Mouse (Mus musculus): Measurements from ENCODE around the gene Pxmp4. TPM values are rescaled to one million over a fixed set of nuclear protein-coding genes. Genes with fewer than 3 reads are reported as not detected.

Gene Pxmp4
- 9.3 and 12.4 TPM in 2 replicates for polyA plus RNA-seq (2016; fragmentation: Nextera tagmentation; extraction: Ambion mirVana)

DNA sequence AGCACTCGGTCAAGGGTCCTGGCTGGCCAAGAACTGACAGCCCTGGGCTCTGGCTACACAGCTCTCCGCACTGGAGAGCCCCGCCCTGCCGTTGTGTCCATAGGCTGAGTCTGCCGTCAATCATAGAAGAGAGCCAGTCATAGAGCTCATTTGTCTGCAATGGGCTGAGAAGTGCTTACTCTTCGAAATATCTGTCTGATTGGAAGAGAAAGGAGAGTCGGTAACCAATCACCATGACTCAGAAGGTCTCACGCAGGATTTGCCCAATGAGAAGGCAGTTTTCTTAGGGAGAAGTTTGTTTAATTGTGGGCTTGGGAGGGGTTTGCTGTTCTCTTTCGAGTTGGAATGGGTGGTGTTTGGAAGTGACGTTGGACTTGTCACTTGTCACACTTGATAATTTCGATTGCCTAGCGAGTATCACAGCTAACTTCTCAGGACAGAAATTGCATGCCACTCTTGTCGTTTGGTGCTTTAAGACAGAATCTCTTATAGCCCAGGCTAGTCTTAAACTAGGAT is at the start of gene Pxmp4:
TSS of gene Pxmp4 (minus strand) at position 71 of the 516 bp plus-strand sequence.
- peak within 1 kb of the TSS; percentile 87 for H3K27ac ChIP-seq
- peak within 1 kb of the TSS; percentile 77 for H3K4me3 ChIP-seq
- no peaks in the 10 kb centered on the region for H3K9me3 ChIP-seq
- H3K4me1 ChIP-seq: peaks cover 16% of the 10 kb centered on the region
- 1% methylated on average over 13 of the region's 13 CpGs for WGBS
- no peaks in the 10 kb centered on the region for H3K36me3 ChIP-seq (replicated peaks)
- DNase-seq (ENCODE audit: extremely low spot score, low spot score): peak; percentile 90
- H3K27me3 ChIP-seq (ENCODE audit: poor library complexity, severe bottlenecking): peaks cover 4% of the 10 kb centered on the region

DNA sequence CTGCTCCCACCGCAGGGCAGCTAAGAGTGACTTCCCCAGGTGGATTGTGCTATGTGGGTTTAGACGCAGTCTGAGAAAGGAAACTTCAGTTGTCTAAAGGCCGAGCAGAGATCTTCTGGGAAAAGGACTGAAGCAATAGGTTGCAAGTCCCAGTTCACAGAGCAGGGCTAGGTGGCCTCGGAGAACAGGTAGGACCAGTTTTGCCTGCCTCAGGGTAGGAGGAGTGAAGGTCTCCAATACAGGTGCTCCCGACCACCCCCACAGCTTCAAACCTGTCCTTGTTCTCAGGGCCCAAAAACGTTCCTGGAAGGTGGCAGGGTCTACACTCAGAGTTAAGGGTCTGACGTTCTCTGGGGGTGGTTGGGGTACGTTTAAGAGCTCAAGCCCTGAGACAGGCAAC is 47.9 kb upstream of the Pxmp4 start, which contains the start of gene Chmp4b:
TSS of gene Chmp4b (plus strand) at position 343 of the 400 bp plus-strand sequence.
- DNase-seq (ENCODE audit: extremely low spot score, low spot score): no peak
- H3K27ac ChIP-seq: peak within 1 kb of the TSS; percentile 51; the same call in 1 of the 2 replicates

DNA sequence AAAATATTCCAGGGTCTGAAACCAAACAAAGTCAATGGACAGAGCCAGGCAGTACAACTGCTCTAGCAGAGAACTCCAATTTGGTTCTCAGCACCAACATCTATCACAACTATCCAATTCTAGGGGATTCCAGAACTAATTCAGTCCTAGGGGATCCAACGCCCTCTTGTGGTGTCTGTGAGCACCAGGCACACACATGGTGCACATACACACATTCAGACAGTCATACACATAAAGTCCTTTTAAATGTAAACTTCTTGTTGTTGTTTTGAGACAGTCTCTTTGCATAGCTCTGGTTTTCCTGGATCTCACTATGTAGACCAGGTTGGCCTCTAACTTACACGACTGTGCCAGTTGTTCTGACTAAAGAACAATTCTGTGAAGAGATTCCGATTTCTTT is 46.9 kb upstream of the Pxmp4 start:
- peak overlapping the region; percentile 51; the same call in 1 of the 2 replicates for H3K27ac ChIP-seq
- 87% methylated on average over 3 of the region's 3 CpGs for WGBS
- H3K4me1 ChIP-seq: peaks cover 11% of the 10 kb centered on the region

More for the DNA sequence above, 47.9 kb upstream of the Pxmp4 start, which contains the start of gene Chmp4b:
- no peak within 1 kb of the TSS for H3K4me3 ChIP-seq
- H3K4me1 ChIP-seq: peaks cover 14% of the 10 kb centered on the region
- H3K9me3 ChIP-seq: no peaks in the 10 kb centered on the region
- no peaks in the 10 kb centered on the region for H3K27me3 ChIP-seq (ENCODE audit: poor library complexity, severe bottlenecking)
- WGBS: 55% methylated on average over 8 of the region's 8 CpGs
- peaks cover 6% of the 10 kb centered on the region; the same call in 1 of the 2 replicates for H3K36me3 ChIP-seq (replicated peaks)

DNA sequence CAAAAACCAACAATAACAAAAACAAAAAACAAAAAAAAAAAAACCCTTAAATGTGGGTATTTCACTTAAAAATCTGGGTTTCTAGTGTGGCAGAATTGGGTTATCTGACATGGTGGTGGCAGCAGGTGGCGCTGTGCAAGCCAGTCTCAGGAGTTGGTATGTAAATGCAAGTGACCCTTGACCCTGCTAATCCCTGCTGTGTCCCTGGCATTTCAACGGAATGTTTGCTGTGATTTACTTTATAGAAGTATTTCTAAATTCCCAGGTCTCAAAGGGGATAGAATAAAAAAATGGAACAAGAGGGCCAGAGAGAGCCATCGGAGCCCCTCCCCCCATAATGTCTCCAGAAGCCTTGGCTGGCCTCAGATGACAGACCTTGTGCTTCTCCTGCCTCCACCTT is 44.6 kb upstream of the Pxmp4 start:
- 31% methylated on average over 3 of the region's 3 CpGs for WGBS
- Histone ChIP-seq H3K36me3 (replicated peaks) (peaks cover 34% of the 10 kb centered on the region), H3K27ac (peak overlapping the region; percentile 40), H3K27me3 (ENCODE audit: poor library complexity, severe bottlenecking) (no peaks in the 10 kb centered on the region), H3K9me3 (no peaks in the 10 kb centered on the region), H3K4me3 (no peak overlapping the region), H3K4me1 (peaks cover 11% of the 10 kb centered on the region)
- DNase-seq (ENCODE audit: extremely low spot score, low spot score): peak; percentile 44

More for the DNA sequence above, 46.9 kb upstream of the Pxmp4 start:
- Histone ChIP-seq H3K36me3 (replicated peaks) (peaks cover 13% of the 10 kb centered on the region), H3K9me3 (no peaks in the 10 kb centered on the region), H3K4me3 (no peak overlapping the region), H3K27me3 (ENCODE audit: poor library complexity, severe bottlenecking) (no peaks in the 10 kb centered on the region)
- DNase-seq (ENCODE audit: extremely low spot score, low spot score): no peak

DNA sequence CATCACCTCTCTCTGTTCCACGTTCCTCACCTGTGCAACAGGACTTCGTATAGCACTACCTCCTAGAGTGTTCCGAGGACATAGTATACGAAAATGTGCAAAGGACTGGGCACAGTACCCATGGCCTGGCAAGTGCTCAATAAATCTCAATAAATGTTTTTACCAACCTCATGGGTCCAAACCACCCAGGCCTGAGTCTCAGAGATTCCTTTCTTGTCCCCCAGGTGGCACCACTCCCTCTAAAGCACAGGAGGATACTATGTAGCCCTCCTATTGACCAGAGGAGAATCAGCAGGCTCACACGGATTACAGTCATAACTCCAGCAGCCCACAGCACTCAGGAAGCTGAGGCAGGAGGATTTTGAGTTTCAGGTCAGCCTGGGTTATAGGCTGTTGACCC is 43.1 kb upstream of the Pxmp4 start:
- Histone ChIP-seq H3K4me1 (peaks cover 11% of the 10 kb centered on the region), H3K36me3 (replicated peaks) (peaks cover 47% of the 10 kb centered on the region), H3K9me3 (no peaks in the 10 kb centered on the region), H3K27ac (no peak overlapping the region), H3K27me3 (ENCODE audit: poor library complexity, severe bottlenecking) (no peaks in the 10 kb centered on the region), H3K4me3 (no peak overlapping the region)
- WGBS: 86% methylated on average over 5 of the region's 5 CpGs
- no peak for DNase-seq (ENCODE audit: extremely low spot score, low spot score)

DNA sequence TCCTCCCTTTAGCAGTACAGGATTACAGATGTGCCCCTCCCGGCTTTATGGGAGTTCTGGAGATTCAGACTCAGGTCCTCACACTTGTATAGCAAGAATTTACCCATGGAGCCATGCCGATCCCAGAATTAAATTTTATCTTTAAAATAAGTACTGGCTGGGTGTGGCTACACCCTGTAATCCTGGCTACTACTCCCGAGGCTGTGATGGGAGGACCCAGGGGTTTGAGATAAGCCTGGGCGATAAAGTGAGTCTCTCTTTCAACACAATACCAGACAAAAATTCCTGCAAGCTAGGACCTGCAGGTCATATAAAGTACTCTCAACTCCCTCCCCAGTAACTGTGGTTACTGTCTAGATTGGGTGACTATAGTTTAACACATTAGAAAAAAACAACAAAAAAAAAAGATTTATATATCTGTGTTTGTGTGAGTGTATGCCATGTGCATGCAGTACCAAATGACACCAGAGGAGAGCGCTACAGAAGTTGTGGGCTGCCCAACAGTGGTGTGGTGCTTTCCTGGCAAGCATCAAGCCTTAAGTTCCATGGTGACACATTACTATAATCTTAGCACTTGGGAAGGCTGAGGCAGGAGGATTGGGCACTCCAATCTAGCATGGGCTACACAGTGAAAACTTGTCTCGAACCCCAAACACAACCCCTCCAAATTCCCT is 39.3 kb upstream of the Pxmp4 start:
- Histone ChIP-seq H3K4me1 (no peaks in the 10 kb centered on the region), H3K36me3 (replicated peaks) (peaks cover 75% of the 10 kb centered on the region), H3K9me3 (peaks cover 8% of the 10 kb centered on the region), H3K27me3 (ENCODE audit: poor library complexity, severe bottlenecking) (no peaks in the 10 kb centered on the region), H3K4me3 (no peak overlapping the region), H3K27ac (no peak overlapping the region)
- DNase-seq (ENCODE audit: extremely low spot score, low spot score): no peak
- WGBS: 88% methylated on average over 6 of the region's 6 CpGs

DNA sequence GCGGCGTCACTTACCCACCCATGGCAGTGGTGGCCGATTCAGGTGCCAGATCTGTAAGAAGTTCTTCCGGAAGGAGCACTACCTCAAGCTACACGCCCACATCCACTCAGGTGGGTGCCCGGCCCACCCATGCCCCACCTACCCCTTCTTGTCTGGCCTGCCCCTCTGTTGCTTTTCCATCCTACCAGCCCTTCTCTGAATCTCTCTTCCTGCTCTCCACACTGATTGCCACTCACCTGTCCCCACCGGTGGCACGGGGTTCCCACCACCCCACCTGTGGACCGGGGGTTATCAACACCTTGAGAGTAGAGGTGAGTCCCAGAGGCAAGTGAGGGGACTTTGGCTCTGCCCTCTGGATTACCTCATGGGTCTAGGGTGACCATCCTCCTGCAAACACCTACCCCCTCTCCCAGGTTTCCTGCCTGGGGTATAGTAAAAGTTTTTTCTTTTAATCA is 38.5 kb upstream of the Pxmp4 start:
- Histone ChIP-seq H3K4me3 (no peak overlapping the region), H3K4me1 (no peaks in the 10 kb centered on the region), H3K27ac (no peak overlapping the region), H3K9me3 (peaks cover 9% of the 10 kb centered on the region), H3K36me3 (replicated peaks) (peaks cover 83% of the 10 kb centered on the region), H3K27me3 (ENCODE audit: poor library complexity, severe bottlenecking) (no peaks in the 10 kb centered on the region)
- no peak for DNase-seq (ENCODE audit: extremely low spot score, low spot score)
- WGBS: 94% methylated on average over 9 of the region's 9 CpGs

DNA sequence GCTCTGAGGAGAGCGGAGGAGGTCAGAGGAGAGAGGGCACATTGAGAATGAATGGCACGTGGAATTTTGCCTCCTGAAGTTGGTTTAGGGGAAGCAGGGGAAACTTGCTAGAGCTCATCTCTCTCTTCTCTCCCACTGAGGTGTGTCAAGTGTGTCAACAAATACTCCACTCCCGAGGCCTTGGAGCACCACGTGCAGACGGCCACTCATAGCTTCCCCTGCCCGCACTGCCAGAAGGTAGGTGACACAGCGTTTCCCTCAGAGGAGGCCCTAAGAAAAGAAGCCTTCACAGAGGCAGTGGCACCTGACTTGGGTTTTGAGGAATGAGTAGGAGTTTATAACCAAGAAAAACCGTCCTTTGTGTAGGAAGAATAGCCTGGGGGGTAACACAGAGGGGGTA is 37.7 kb upstream of the Pxmp4 start:
- whole genome bisulfite sequencing: 83% methylated on average over 8 of the region's 8 CpGs
- H3K9me3 ChIP-seq: peaks cover 9% of the 10 kb centered on the region
- no peaks in the 10 kb centered on the region for H3K27me3 ChIP-seq (ENCODE audit: poor library complexity, severe bottlenecking)
- DNase-seq (ENCODE audit: extremely low spot score, low spot score): no peak
- no peaks in the 10 kb centered on the region for H3K4me1 ChIP-seq
- H3K4me3 ChIP-seq: no peak overlapping the region
- peaks cover 82% of the 10 kb centered on the region for H3K36me3 ChIP-seq (replicated peaks)
- no peak overlapping the region for H3K27ac ChIP-seq

DNA sequence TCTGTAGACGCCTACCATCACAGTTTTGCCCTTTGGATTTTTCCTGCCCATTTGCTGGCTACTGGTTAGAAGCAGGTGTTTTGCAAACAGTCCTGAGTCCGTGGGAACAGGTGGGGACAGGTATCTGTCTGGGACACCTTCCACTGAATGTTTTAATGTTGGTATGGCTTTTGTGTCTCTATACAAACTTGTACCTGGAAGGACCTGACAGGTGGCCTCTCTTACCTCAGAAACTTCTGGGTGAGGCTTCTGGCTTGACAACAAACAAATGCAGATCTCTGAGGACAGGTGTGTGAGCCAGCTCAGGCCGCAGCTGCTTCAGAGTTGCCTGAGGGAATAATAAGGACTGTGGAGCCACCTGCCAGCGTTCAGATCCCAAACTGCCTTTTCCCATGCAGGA is 35.6 kb upstream of the Pxmp4 start:
- no peaks in the 10 kb centered on the region for H3K27me3 ChIP-seq (ENCODE audit: poor library complexity, severe bottlenecking)
- no peaks in the 10 kb centered on the region for H3K4me1 ChIP-seq
- H3K27ac ChIP-seq: no peak overlapping the region
- no peak for DNase-seq (ENCODE audit: extremely low spot score, low spot score)
- H3K9me3 ChIP-seq: peaks cover 9% of the 10 kb centered on the region
- H3K36me3 ChIP-seq (replicated peaks): peaks cover 83% of the 10 kb centered on the region
- 91% methylated on average over 4 of the region's 4 CpGs for WGBS
- no peak overlapping the region for H3K4me3 ChIP-seq

DNA sequence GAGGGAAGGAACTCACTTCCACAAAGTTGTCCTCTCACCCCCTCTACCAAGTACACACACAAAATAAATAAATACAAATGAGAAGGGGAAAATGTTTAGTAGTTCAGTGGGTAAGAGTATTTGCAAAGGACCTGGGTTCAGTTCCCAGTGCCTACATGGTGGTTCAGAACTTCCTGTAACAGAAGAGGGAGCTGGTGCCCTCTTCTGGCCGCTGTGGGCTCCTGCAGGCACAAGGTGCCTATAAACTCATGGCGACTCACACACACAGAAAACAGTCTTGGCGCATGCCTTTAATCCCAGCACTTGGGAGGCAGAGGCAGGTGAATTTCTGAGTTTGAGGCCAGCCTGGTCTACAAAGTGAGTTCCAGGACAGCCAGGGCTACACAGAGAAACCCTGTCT is 35.0 kb upstream of the Pxmp4 start:
- H3K27ac ChIP-seq: no peak overlapping the region
- H3K9me3 ChIP-seq: peaks cover 9% of the 10 kb centered on the region
- no peak for DNase-seq (ENCODE audit: extremely low spot score, low spot score)
- no peaks in the 10 kb centered on the region for H3K27me3 ChIP-seq (ENCODE audit: poor library complexity, severe bottlenecking)
- H3K4me1 ChIP-seq: no peaks in the 10 kb centered on the region
- H3K4me3 ChIP-seq: no peak overlapping the region
- peaks cover 81% of the 10 kb centered on the region for H3K36me3 ChIP-seq (replicated peaks)
- 93% methylated on average over 3 of the region's 3 CpGs for WGBS

DNA sequence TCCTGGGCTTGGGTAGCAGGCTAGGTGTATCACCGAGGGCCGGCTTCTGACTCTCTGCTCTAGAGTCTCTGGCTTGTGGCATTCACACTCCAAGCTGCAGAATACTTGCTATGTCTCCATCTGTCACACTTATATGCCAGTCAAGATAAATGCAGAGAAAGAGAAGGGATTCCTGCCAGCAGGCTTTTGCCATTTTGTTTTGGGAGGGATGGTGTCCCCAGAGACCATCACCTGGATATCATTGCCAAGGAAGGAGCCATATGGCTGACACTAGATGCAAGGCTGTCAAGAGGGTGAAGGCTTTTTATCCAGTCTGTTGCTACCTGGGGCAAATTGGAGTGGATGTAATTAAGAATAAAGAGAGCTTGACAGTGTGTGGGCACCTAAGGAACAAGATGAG is 32.3 kb upstream of the Pxmp4 start:
- H3K27ac ChIP-seq: no peak overlapping the region
- no peak overlapping the region for H3K4me3 ChIP-seq
- no peak for DNase-seq (ENCODE audit: extremely low spot score, low spot score)
- H3K27me3 ChIP-seq (ENCODE audit: poor library complexity, severe bottlenecking): no peaks in the 10 kb centered on the region
- no peaks in the 10 kb centered on the region for H3K4me1 ChIP-seq
- WGBS: 99% methylated on average over 2 of the region's 2 CpGs
- peaks cover 9% of the 10 kb centered on the region for H3K9me3 ChIP-seq
- peaks cover 69% of the 10 kb centered on the region for H3K36me3 ChIP-seq (replicated peaks)

DNA sequence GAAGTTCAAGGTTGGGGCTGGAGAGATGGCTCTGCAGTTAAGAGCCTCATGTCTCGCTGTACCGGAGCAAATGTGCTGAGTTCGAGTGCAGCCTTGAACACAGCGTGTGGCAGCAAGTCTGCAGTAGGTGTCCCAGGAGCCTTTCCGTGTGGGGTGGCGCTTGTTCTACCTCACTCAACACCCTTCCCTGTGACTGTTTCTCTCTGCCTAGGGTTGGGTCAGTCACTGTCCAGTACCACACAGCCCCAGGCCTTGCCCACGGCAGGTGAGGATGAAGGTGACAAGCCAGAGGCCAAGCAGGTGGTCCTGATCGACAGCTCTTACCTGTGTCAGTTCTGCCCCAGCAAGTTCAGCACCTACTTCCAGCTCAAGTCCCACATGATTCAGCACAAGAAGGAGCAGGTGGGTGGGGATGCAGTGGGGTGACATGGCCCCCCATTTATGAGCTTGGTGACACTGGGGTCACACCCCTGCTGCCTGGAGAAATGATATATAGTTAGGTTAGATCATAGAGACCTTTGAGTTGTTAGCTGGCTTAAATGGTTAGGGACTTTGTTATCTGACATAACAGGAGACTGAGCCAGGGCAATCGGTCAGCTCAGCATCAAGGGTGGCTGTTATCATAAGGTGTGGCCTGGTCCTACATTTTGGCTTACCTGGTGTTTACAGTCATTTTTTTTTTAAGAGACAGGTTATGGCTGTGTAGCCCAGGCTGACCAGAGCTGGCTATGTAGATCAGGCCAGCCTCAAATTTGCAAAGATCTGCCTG is 30.6 kb upstream of the Pxmp4 start:
- H3K27me3 ChIP-seq (ENCODE audit: poor library complexity, severe bottlenecking): no peaks in the 10 kb centered on the region
- peaks cover 9% of the 10 kb centered on the region for H3K9me3 ChIP-seq
- no peak overlapping the region for H3K4me3 ChIP-seq
- H3K4me1 ChIP-seq: no peaks in the 10 kb centered on the region
- DNase-seq (ENCODE audit: extremely low spot score, low spot score): no peak
- peaks cover 74% of the 10 kb centered on the region for H3K36me3 ChIP-seq (replicated peaks)
- WGBS: 88% methylated on average over 9 of the region's 9 CpGs
- H3K27ac ChIP-seq: 0 out of 2 replicates have a peak overlapping the region, but pooled peaks have one; percentile 5
